Mouse (Mus musculus): Measurements from ENCODE around the gene Hmg20a. TPM values are rescaled to one million over a fixed set of nuclear protein-coding genes. Genes with fewer than 3 reads are reported as not detected.

Gene Hmg20a
- polyA plus RNA-seq, 1 experiment from 2014 or later = 64.0 TPM

- Histone ChIP-seq H3K9ac (ENCODE audit: low read length) (no peak overlapping the region), H3K4me2 (ENCODE audit: low read depth, severe bottlenecking) (no peak overlapping the region), H3K27me3 (ENCODE audit: control insufficient read depth, insufficient read depth, low read length) (no peaks in the 10 kb centered on the region), H3K4me3 (ENCODE audit: low read depth, low read length) (no peak overlapping the region), H3K9me3 (ENCODE audit: control insufficient read depth, low read length) (no peaks in the 10 kb centered on the region), H3K4me1 (ENCODE audit: control insufficient read depth, insufficient read depth, low read length) (peaks cover 9% of the 10 kb centered on the region), H3K27ac (replicated peaks; ENCODE audit: low read depth, low read length) (no peak overlapping the region), H3K36me3 (ENCODE audit: control insufficient read depth, insufficient read depth, low read length) (no peaks in the 10 kb centered on the region)
- DNase-seq (ENCODE audit: low spot score) (no peak), ATAC-seq (ENCODE audit: insufficient number of reproducible peaks, low FRiP score, low TSS enrichment, low read depth) (no peak)
- 79% methylated on average over 2 of the region's 2 CpGs for WGBS
These were observed 91.9 kb downstream of the Hmg20a start for GRCm38 (mm10) chr9:56510281-56510680.

GRCm38 (mm10) chr9:56512486-56512885 lies 94.1 kb downstream of the Hmg20a start:
- H3K36me3 ChIP-seq (ENCODE audit: control insufficient read depth, insufficient read depth, low read length) = no peaks in the 10 kb centered on the region
- no peak overlapping the region for H3K4me2 ChIP-seq (ENCODE audit: low read depth, severe bottlenecking)
- 96% methylated on average over 4 of the region's 4 CpGs for WGBS
- no peak overlapping the region for H3K27ac ChIP-seq (replicated peaks; ENCODE audit: low read depth, low read length)
- peaks cover 4% of the 10 kb centered on the region for H3K4me1 ChIP-seq (ENCODE audit: control insufficient read depth, insufficient read depth, low read length)
- DNase-seq (ENCODE audit: low spot score) (no peak), ATAC-seq (ENCODE audit: insufficient number of reproducible peaks, low FRiP score, low TSS enrichment, low read depth) (no peak)
- H3K9ac ChIP-seq (ENCODE audit: low read length) = no peak overlapping the region
- no peaks in the 10 kb centered on the region for H3K27me3 ChIP-seq (ENCODE audit: control insufficient read depth, insufficient read depth, low read length)
- H3K9me3 ChIP-seq (ENCODE audit: control insufficient read depth, low read length) = no peaks in the 10 kb centered on the region
- no peak overlapping the region for H3K4me3 ChIP-seq (ENCODE audit: low read depth, low read length)

GRCm38 (mm10) chr9:56515110-56515509 lies 96.7 kb downstream of the Hmg20a start:
- 76% methylated on average over 5 of the region's 5 CpGs for WGBS
- no peak for ATAC-seq (ENCODE audit: insufficient number of reproducible peaks, low FRiP score, low TSS enrichment, low read depth)

GRCm38 (mm10) chr9:56516219-56516618 lies 97.8 kb downstream of the Hmg20a start:
- Histone ChIP-seq H3K4me3 (ENCODE audit: low read depth, low read length) (no peak overlapping the region), H3K9ac (ENCODE audit: low read length) (no peak overlapping the region), H3K4me1 (ENCODE audit: control insufficient read depth, insufficient read depth, low read length) (peaks cover 4% of the 10 kb centered on the region), H3K36me3 (ENCODE audit: control insufficient read depth, insufficient read depth, low read length) (no peaks in the 10 kb centered on the region), H3K27ac (replicated peaks; ENCODE audit: low read depth, low read length) (no peak overlapping the region), H3K9me3 (ENCODE audit: control insufficient read depth, low read length) (no peaks in the 10 kb centered on the region), H3K27me3 (ENCODE audit: control insufficient read depth, insufficient read depth, low read length) (no peaks in the 10 kb centered on the region), H3K4me2 (ENCODE audit: low read depth, severe bottlenecking) (no peak overlapping the region)
- ATAC-seq (ENCODE audit: insufficient number of reproducible peaks, low FRiP score, low TSS enrichment, low read depth) (no peak), DNase-seq (ENCODE audit: low spot score) (no peak)
- WGBS = 61% methylated on average over 3 of the region's 3 CpGs

More at GRCm38 (mm10) chr9:56515110-56515509, 96.7 kb downstream of the Hmg20a start:
- Histone ChIP-seq H3K9ac (ENCODE audit: low read length) (no peak overlapping the region), H3K36me3 (ENCODE audit: control insufficient read depth, insufficient read depth, low read length) (no peaks in the 10 kb centered on the region), H3K4me1 (ENCODE audit: control insufficient read depth, insufficient read depth, low read length) (peaks cover 4% of the 10 kb centered on the region), H3K27me3 (ENCODE audit: control insufficient read depth, insufficient read depth, low read length) (no peaks in the 10 kb centered on the region), H3K4me3 (ENCODE audit: low read depth, low read length) (no peak overlapping the region), H3K27ac (replicated peaks; ENCODE audit: low read depth, low read length) (no peak overlapping the region), H3K4me2 (ENCODE audit: low read depth, severe bottlenecking) (no peak overlapping the region), H3K9me3 (ENCODE audit: control insufficient read depth, low read length) (no peaks in the 10 kb centered on the region)
- no peak for DNase-seq (ENCODE audit: low spot score)

GRCm38 (mm10) chr9:56516692-56517263 lies 98.4 kb downstream of the Hmg20a start:
- no peak overlapping the region for H3K9ac ChIP-seq (ENCODE audit: low read length)
- no peaks in the 10 kb centered on the region for H3K9me3 ChIP-seq (ENCODE audit: control insufficient read depth, low read length)
- WGBS = 76% methylated on average over 4 of the region's 4 CpGs
- H3K4me2 ChIP-seq (ENCODE audit: low read depth, severe bottlenecking) = no peak overlapping the region
- peak overlapping the region; percentile 10; the same call in 1 of the 2 replicates for H3K27ac ChIP-seq (replicated peaks; ENCODE audit: low read depth, low read length)
- H3K27me3 ChIP-seq (ENCODE audit: control insufficient read depth, insufficient read depth, low read length) = no peaks in the 10 kb centered on the region
- peaks cover 4% of the 10 kb centered on the region for H3K4me1 ChIP-seq (ENCODE audit: control insufficient read depth, insufficient read depth, low read length)
- ATAC-seq (ENCODE audit: insufficient number of reproducible peaks, low FRiP score, low TSS enrichment, low read depth) = 0 out of 2 replicates have a peak, but pooled peaks have one; percentile 47
- no peak overlapping the region for H3K4me3 ChIP-seq (ENCODE audit: low read depth, low read length)
- DNase-seq (ENCODE audit: low spot score) = no peak
- no peaks in the 10 kb centered on the region for H3K36me3 ChIP-seq (ENCODE audit: control insufficient read depth, insufficient read depth, low read length)

- ATAC-seq (ENCODE audit: insufficient number of reproducible peaks, low FRiP score, low TSS enrichment, low read depth) = no peak
- H3K9ac ChIP-seq (ENCODE audit: low read length) = no peak overlapping the region
These were observed 103.9 kb downstream of the Hmg20a start for GRCm38 (mm10) chr9:56522281-56522680.

GRCm38 (mm10) chr9:56527951-56528350 lies 109.5 kb downstream of the Hmg20a start:
- Histone ChIP-seq H3K4me2 (ENCODE audit: low read depth, severe bottlenecking) (no peak overlapping the region), H3K36me3 (ENCODE audit: control insufficient read depth, insufficient read depth, low read length) (no peaks in the 10 kb centered on the region), H3K4me3 (ENCODE audit: low read depth, low read length) (no peak overlapping the region), H3K27ac (replicated peaks; ENCODE audit: low read depth, low read length) (no peak overlapping the region), H3K9ac (ENCODE audit: low read length) (no peak overlapping the region), H3K27me3 (ENCODE audit: control insufficient read depth, insufficient read depth, low read length) (no peaks in the 10 kb centered on the region), H3K4me1 (ENCODE audit: control insufficient read depth, insufficient read depth, low read length) (no peaks in the 10 kb centered on the region), H3K9me3 (ENCODE audit: control insufficient read depth, low read length) (no peaks in the 10 kb centered on the region)
- DNase-seq (ENCODE audit: low spot score) (no peak), ATAC-seq (ENCODE audit: insufficient number of reproducible peaks, low FRiP score, low TSS enrichment, low read depth) (no peak)
- WGBS = 86% methylated on average over 4 of the region's 4 CpGs

More at GRCm38 (mm10) chr9:56522281-56522680, 103.9 kb downstream of the Hmg20a start:
- 54% methylated on average over 10 of the region's 10 CpGs for WGBS
- no peaks in the 10 kb centered on the region for H3K36me3 ChIP-seq (ENCODE audit: control insufficient read depth, insufficient read depth, low read length)
- H3K27me3 ChIP-seq (ENCODE audit: control insufficient read depth, insufficient read depth, low read length) = no peaks in the 10 kb centered on the region
- H3K4me2 ChIP-seq (ENCODE audit: low read depth, severe bottlenecking) = no peak overlapping the region
- no peaks in the 10 kb centered on the region for H3K4me1 ChIP-seq (ENCODE audit: control insufficient read depth, insufficient read depth, low read length)
- no peak overlapping the region for H3K27ac ChIP-seq (replicated peaks; ENCODE audit: low read depth, low read length)
- H3K4me3 ChIP-seq (ENCODE audit: low read depth, low read length) = no peak overlapping the region
- DNase-seq (ENCODE audit: low spot score) = no peak
- no peaks in the 10 kb centered on the region for H3K9me3 ChIP-seq (ENCODE audit: control insufficient read depth, low read length)

GRCm38 (mm10) chr9:56531991-56532390 lies 113.6 kb downstream of the Hmg20a start:
- peaks cover 6% of the 10 kb centered on the region for H3K4me1 ChIP-seq (ENCODE audit: control insufficient read depth, insufficient read depth, low read length)
- DNase-seq (ENCODE audit: low spot score) (no peak), ATAC-seq (ENCODE audit: insufficient number of reproducible peaks, low FRiP score, low TSS enrichment, low read depth) (no peak)
- H3K4me2 ChIP-seq (ENCODE audit: low read depth, severe bottlenecking) = no peak overlapping the region
- no peaks in the 10 kb centered on the region for H3K9me3 ChIP-seq (ENCODE audit: control insufficient read depth, low read length)
- H3K36me3 ChIP-seq (ENCODE audit: control insufficient read depth, insufficient read depth, low read length) = no peaks in the 10 kb centered on the region
- no peak overlapping the region for H3K27ac ChIP-seq (replicated peaks; ENCODE audit: low read depth, low read length)
- no peak overlapping the region for H3K4me3 ChIP-seq (ENCODE audit: low read depth, low read length)
- no peaks in the 10 kb centered on the region for H3K27me3 ChIP-seq (ENCODE audit: control insufficient read depth, insufficient read depth, low read length)
- H3K9ac ChIP-seq (ENCODE audit: low read length) = no peak overlapping the region

- H3K9ac ChIP-seq (ENCODE audit: low read length) = no peak overlapping the region
- no peak overlapping the region for H3K4me3 ChIP-seq (ENCODE audit: low read depth, low read length)
- peaks cover 7% of the 10 kb centered on the region for H3K4me1 ChIP-seq (ENCODE audit: control insufficient read depth, insufficient read depth, low read length)
- DNase-seq (ENCODE audit: low spot score) = no peak
- H3K9me3 ChIP-seq (ENCODE audit: control insufficient read depth, low read length) = no peaks in the 10 kb centered on the region; the same call in 1 of the 2 replicates
- H3K27ac ChIP-seq (replicated peaks; ENCODE audit: low read depth, low read length) = no peak overlapping the region
- H3K4me2 ChIP-seq (ENCODE audit: low read depth, severe bottlenecking) = no peak overlapping the region
- 0 out of 2 replicates have a peak, but pooled peaks have one; percentile 26 for ATAC-seq (ENCODE audit: insufficient number of reproducible peaks, low FRiP score, low TSS enrichment, low read depth)
- H3K27me3 ChIP-seq (ENCODE audit: control insufficient read depth, insufficient read depth, low read length) = no peaks in the 10 kb centered on the region
- no peaks in the 10 kb centered on the region for H3K36me3 ChIP-seq (ENCODE audit: control insufficient read depth, insufficient read depth, low read length)
- 81% methylated on average over 9 of the region's 9 CpGs for WGBS
These were observed 115.5 kb downstream of the Hmg20a start for GRCm38 (mm10) chr9:56533916-56534315.
